Mouse (Mus musculus) embryonic fibroblast, embryonic 13.5 days (primary cell): ENCODE results near the gene Olfr1225.

Experiments used
- CTCF ChIP-seq: IDR thresholded peaks from 2 replicates; pipeline ENCODE4 v1.5.1; 2011; ENCODE audit warnings: mild to moderate bottlenecking, control low read depth, low read length, moderate library complexity, borderline replicate concordance; ENCODE audit not compliant: insufficient read depth
- POLR2A ChIP-seq: IDR thresholded peaks from 2 replicates; pipeline ENCODE4 v1.6.1; 2011; ENCODE audit warnings: low read depth, mild to moderate bottlenecking, control low read depth, low read length, moderate library complexity

- no peak for TF ChIP-seq POLR2A
- no peak for TF ChIP-seq CTCF
Observed at GRCm38 (mm10) chr2:89196325-89196982, 22.0 kb upstream of the Olfr1225 start.
